Mouse (Mus musculus): ENCODE results near the gene Nmral1. TPM values are rescaled to one million over a fixed set of nuclear protein-coding genes. Genes with fewer than 3 reads are reported as not detected.

The Nmral1 gene
- total RNA-seq, 2 experiments from 2014 or later, result 1.7 to 3.8 TPM

Other genes with a start within 250 kb of the Nmral1 start
- 1,000 to 10,000 TPM; 1,248 to 1,686 TPM for gene Srl, start 177.5 kb downstream of the Nmral1 start, total RNA-seq (2021)
- gene Tfap4, start 159.5 kb downstream of the Nmral1 start, total RNA-seq (2021), result 1 to 10 TPM; 2.3 to 3.2 TPM
- gene Glis2, start 124.6 kb downstream of the Nmral1 start, total RNA-seq (2021), result 1 to 10 TPM; 7.0 to 7.1 TPM
- gene Pam16, start 94.4 kb downstream of the Nmral1 start, total RNA-seq (2021), result 10 to 100 TPM; 87.2 to 90.6 TPM
- 1 to 10 TPM; 4.6 to 4.8 TPM for gene Vasn, start 79.4 kb downstream of the Nmral1 start, total RNA-seq (2021)
- 10 to 100 TPM; 91.1 to 93.8 TPM for gene Dnaja3, start 79.4 kb downstream of the Nmral1 start, total RNA-seq (2021)
- 10 to 100 TPM; 12.9 to 19.0 TPM for gene Coro7, start 39.6 kb downstream of the Nmral1 start, total RNA-seq (2021)
- 10 to 100 TPM; 31.3 to 34.5 TPM for gene Hmox2, start 7.0 kb upstream of the Nmral1 start, total RNA-seq (2021)
- 10 to 100 TPM; 70.1 to 76.9 TPM for gene Cdip1, start 70.9 kb upstream of the Nmral1 start, total RNA-seq (2021)
- not detected for gene 4930562C15Rik, start 116.1 kb upstream of the Nmral1 start, total RNA-seq (2021)
- gene Ubald1, start 161.0 kb upstream of the Nmral1 start, total RNA-seq (2021), result 10 to 100 TPM; 26.1 to 27.0 TPM
- gene Mgrn1, start 166.9 kb upstream of the Nmral1 start, total RNA-seq (2021), result 10 to 100 TPM; 51.5 to 55.2 TPM
- 10 to 100 TPM; 11.2 to 18.2 TPM for gene Nudt16l1, start 219.4 kb upstream of the Nmral1 start, total RNA-seq (2021)
- gene Anks3, start 244.8 kb upstream of the Nmral1 start, total RNA-seq (2021), result 10 to 100 TPM; 11.1 to 12.0 TPM